Mouse (Mus musculus) hindbrain, postnatal 0 days (tissue): Measurements from ENCODE around the gene Sec31b. TPM values are rescaled to one million over a fixed set of nuclear protein-coding genes. Genes with fewer than 3 reads are reported as not detected.

Source experiments
- ATAC-seq: fragments of 200-750 bp; cut with Nextera tagmentation; 2 replicates; pipeline ENCODE4 v1.8.0; 2017; ENCODE audit warnings: mild to moderate bottlenecking, moderate TSS enrichment, moderate library complexity
- DNase-seq: peaks from one replicate; pipeline ENCODE4 v3.0.0-alpha.2; 2015; ENCODE audit warnings: low spot score
- H3K27ac ChIP-seq: fragments of 300-500 bp; sonication (generic); 2 replicates; pipeline ENCODE4 v1.5.1; 2014; ENCODE audit warnings: mild to moderate bottlenecking
- H3K27me3 ChIP-seq: fragments of 300-500 bp; sonication (generic); 2 replicates; pipeline ENCODE4 v1.6.1; 2014; ENCODE audit warnings: low read length, mixed read lengths; ENCODE audit not compliant: insufficient read depth
- H3K36me3 ChIP-seq: fragments of 300-500 bp; sonication (generic); 2 replicates; pipeline ENCODE4 v1.6.1; 2014; ENCODE audit warnings: low read length, mixed read lengths; ENCODE audit not compliant: insufficient read depth
- H3K4me1 ChIP-seq: fragments of 300-500 bp; sonication (generic); 2 replicates; pipeline ENCODE4 v1.6.1; 2014; ENCODE audit warnings: antibody characterized with exemption, low read length, mixed read lengths; ENCODE audit not compliant: insufficient read depth
- H3K4me2 ChIP-seq: fragments of 300-500 bp; sonication (generic); 2 replicates; pipeline ENCODE4 v1.6.1; 2014; ENCODE audit warnings: low read depth, mild to moderate bottlenecking, low read length, moderate library complexity, mixed read lengths
- H3K4me3 ChIP-seq: fragments of 300-500 bp; sonication (generic); 2 replicates; pipeline ENCODE4 v1.5.1; 2014; ENCODE audit warnings: low read length
- H3K9ac ChIP-seq: fragments of 300-500 bp; sonication (generic); replicated peaks from 2 replicates; pipeline ENCODE4 v1.6.1; 2014; ENCODE audit warnings: mild to moderate bottlenecking, low read length, moderate library complexity, mixed read lengths
- H3K9me3 ChIP-seq: fragments of 300-500 bp; sonication (generic); 2 replicates; pipeline ENCODE4 v1.6.1; 2016; ENCODE audit warnings: low read length, mixed read lengths
- CTCF ChIP-seq: IDR thresholded peaks from 2 replicates; pipeline ENCODE4 v1.5.1; 2016; ENCODE audit warnings: antibody characterized with exemption, control low read depth, low read depth
- WGBS: fragments of 180-500 bp; shearing (Covaris S2); extraction: QIAGEN DNeasy Blood & Tissue Kit; methylation state at CpG from one replicate; pipeline ENCODE4 v1.1.7; 2014; 5-methylcytosine and 5-hydroxymethylcytosine counted together
- polyA plus RNA-seq: library from polyadenylated mRNA; unstranded; fragments of >200 nt; fragmentation: Nextera tagmentation; extraction: Ambion mirVana; gene quantifications from 2 replicates; pipeline ENCODE4 v1.2.1, GENCODE M21; 2015
- total RNA-seq: library from RNA; depleted of rRNA; stranded (reverse); fragments of >200 nt; gene quantifications from 2 replicates; pipeline ENCODE4 v1.2.3, GENCODE M21; 2014

The Sec31b gene
- total and polyA plus RNA-seq, 2 experiments from 2014 or later = 0.33 to 0.63 TPM

DNA sequence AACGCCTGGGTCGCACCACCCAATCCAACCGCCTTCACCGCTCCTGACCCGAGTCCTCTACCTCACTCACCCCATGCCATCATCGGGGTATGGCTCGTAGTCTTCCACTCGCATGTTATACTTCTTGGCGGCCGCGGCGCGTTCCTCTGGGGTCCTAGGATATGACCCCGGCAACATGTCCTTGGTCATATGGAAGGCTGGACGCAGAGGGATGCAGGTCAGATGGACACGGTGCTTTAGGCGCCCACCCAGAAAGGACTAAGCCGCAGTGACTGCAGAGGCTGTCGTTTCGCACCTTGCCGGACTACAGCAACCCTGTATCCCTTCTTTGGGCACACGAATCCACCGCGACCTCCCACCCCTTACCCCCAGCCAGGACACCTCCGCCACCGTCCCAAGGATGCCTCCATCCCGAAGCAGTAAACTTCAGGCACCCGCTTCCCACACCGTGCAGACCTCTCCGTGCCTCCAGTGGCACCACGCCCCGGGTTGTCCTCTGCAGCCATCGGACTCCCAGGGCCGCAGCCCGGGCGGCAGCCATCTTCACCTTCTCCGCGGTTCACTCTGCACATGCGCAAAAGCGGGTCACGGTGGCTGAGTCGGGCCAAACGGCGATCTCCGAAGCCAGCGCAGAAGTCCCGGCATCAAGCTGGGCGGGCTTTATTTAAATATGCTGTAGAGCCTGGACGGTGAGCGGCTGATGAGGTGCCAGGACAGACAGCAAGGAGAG is 9.4 kb upstream of the Sec31b start, which contains the start of gene Ndufb8:
Ndufb8 (minus strand) TSS at position 580 of the 730 bp plus-strand sequence.
- WGBS = under 1% methylated on average over 50 of the region's 50 CpGs
- Histone ChIP-seq H3K36me3 (peaks cover 25% of the 10 kb centered on the region), H3K4me3 (peak within 1 kb of the TSS; percentile 93), H3K9ac (peak within 1 kb of the TSS; percentile 90), H3K4me1 (peaks cover 7% of the 10 kb centered on the region), H3K27me3 (no peaks in the 10 kb centered on the region), H3K4me2 (peak within 1 kb of the TSS; percentile 83), H3K9me3 (no peaks in the 10 kb centered on the region), H3K27ac (peak within 1 kb of the TSS; percentile 84)
- DNase-seq (peak; percentile 95), ATAC-seq (peak; percentile 89)
- no peak for TF ChIP-seq CTCF

- 3% methylated on average over 8 of the region's 8 CpGs for WGBS
- no peak for DNase-seq
- H3K36me3 ChIP-seq = peaks cover 30% of the 10 kb centered on the region
- H3K9ac ChIP-seq = peak overlapping the region; percentile 90
- H3K27me3 ChIP-seq = no peaks in the 10 kb centered on the region
- peak overlapping the region; percentile 84 for H3K27ac ChIP-seq
- peaks cover 7% of the 10 kb centered on the region for H3K4me1 ChIP-seq
- no peak for TF ChIP-seq CTCF
- no peaks in the 10 kb centered on the region for H3K9me3 ChIP-seq
- peak; percentile 16; the same call in 1 of the 2 replicates for ATAC-seq
- peak overlapping the region; percentile 83 for H3K4me2 ChIP-seq
- peak overlapping the region; percentile 93 for H3K4me3 ChIP-seq
These were observed 8.8 kb upstream of the Sec31b start for GRCm38 (mm10) chr19:44554490-44554860.

GRCm38 (mm10) chr19:44553286-44553685 is 7.6 kb upstream of the Sec31b start:
- TF ChIP-seq CTCF = no peak
- H3K27ac ChIP-seq = no peak overlapping the region
- no peaks in the 10 kb centered on the region for H3K9me3 ChIP-seq
- H3K4me1 ChIP-seq = peaks cover 7% of the 10 kb centered on the region
- DNase-seq (no peak), ATAC-seq (no peak)
- no peak overlapping the region for H3K9ac ChIP-seq
- no peaks in the 10 kb centered on the region for H3K27me3 ChIP-seq
- peaks cover 37% of the 10 kb centered on the region for H3K36me3 ChIP-seq
- peak overlapping the region; percentile 83; the same call in 1 of the 2 replicates for H3K4me2 ChIP-seq
- H3K4me3 ChIP-seq = no peak overlapping the region
- WGBS = 95% methylated on average over 4 of the region's 4 CpGs

DNA sequence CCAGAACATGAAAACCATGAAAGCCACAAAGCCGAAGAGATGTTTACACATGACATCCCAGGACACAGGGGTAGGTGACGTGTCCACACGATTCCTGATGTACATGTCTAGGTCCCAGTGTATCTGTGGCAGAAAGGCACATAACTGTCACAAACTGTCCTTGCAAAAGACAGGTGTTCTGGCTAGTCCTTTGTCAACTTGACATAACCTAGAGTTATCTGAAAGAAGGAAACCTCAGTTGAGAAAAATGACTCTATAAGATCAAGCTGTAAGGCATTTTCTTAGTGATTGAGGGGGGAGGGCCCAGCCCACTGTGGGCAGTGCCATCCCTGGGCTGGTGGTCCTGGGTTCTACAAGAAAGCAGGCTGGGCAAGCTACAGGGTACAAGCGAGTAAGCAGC is 7.1 kb upstream of the Sec31b start, which contains the start of gene Gm20538:
Gm20538 (minus strand) TSS at position 101 of the 400 bp plus-strand sequence.
- peak within 1 kb of the TSS; percentile 83; the same call in 1 of the 2 replicates for H3K4me2 ChIP-seq
- no peak within 1 kb of the TSS for H3K4me3 ChIP-seq
- H3K4me1 ChIP-seq = peaks cover 7% of the 10 kb centered on the region
- ATAC-seq = no peak
- no peaks in the 10 kb centered on the region for H3K9me3 ChIP-seq
- no peaks in the 10 kb centered on the region for H3K27me3 ChIP-seq
- no peak for DNase-seq
- WGBS = 98% methylated on average over 4 of the region's 4 CpGs
- TF ChIP-seq CTCF = no peak
- H3K27ac ChIP-seq = no peak within 1 kb of the TSS
- peaks cover 37% of the 10 kb centered on the region for H3K36me3 ChIP-seq
- H3K9ac ChIP-seq = no peak within 1 kb of the TSS

GRCm38 (mm10) chr19:44544775-44545174 is 889 bp downstream of the Sec31b start:
- ATAC-seq (peak; percentile 64; the same call in 1 of the 2 replicates), DNase-seq (peak; percentile 93)
- H3K9ac ChIP-seq = no peak overlapping the region
- no peaks in the 10 kb centered on the region for H3K4me1 ChIP-seq
- H3K27me3 ChIP-seq = no peaks in the 10 kb centered on the region
- WGBS = 4% methylated on average over 13 of the region's 13 CpGs
- no peaks in the 10 kb centered on the region for H3K9me3 ChIP-seq
- peak overlapping the region; percentile 73 for H3K4me2 ChIP-seq
- TF ChIP-seq CTCF = peak; percentile 82
- H3K27ac ChIP-seq = no peak overlapping the region
- H3K4me3 ChIP-seq = peak overlapping the region; percentile 43; the same call in 1 of the 2 replicates
- H3K36me3 ChIP-seq = peaks cover 10% of the 10 kb centered on the region

GRCm38 (mm10) chr19:44544372-44544771 is 1.3 kb downstream of the Sec31b start:
- H3K4me1 ChIP-seq = no peaks in the 10 kb centered on the region
- no peaks in the 10 kb centered on the region for H3K9me3 ChIP-seq
- ATAC-seq (peak; percentile 4; the same call in 1 of the 2 replicates), DNase-seq (no peak)
- no peak for TF ChIP-seq CTCF
- H3K27me3 ChIP-seq = no peaks in the 10 kb centered on the region
- H3K27ac ChIP-seq = no peak overlapping the region
- H3K9ac ChIP-seq = no peak overlapping the region
- H3K4me2 ChIP-seq = 0 out of 2 replicates have a peak overlapping the region, but pooled peaks have one; percentile 73
- H3K4me3 ChIP-seq = no peak overlapping the region
- peaks cover 6% of the 10 kb centered on the region for H3K36me3 ChIP-seq
- 59% methylated on average over 10 of the region's 10 CpGs for WGBS

- Histone ChIP-seq H3K27me3 (no peaks in the 10 kb centered on the region), H3K9me3 (no peaks in the 10 kb centered on the region), H3K4me1 (no peaks in the 10 kb centered on the region), H3K36me3 (no peaks in the 10 kb centered on the region), H3K4me2 (no peak overlapping the region), H3K27ac (no peak overlapping the region), H3K4me3 (no peak overlapping the region), H3K9ac (no peak overlapping the region)
- DNase-seq (no peak), ATAC-seq (no peak)
- 91% methylated on average over 8 of the region's 8 CpGs for WGBS
- no peak for TF ChIP-seq CTCF
These were observed 2.9 kb downstream of the Sec31b start for GRCm38 (mm10) chr19:44542694-44543178.
